Mouse (Mus musculus): Measurements from ENCODE around the gene Nod1. TPM values are rescaled to one million over a fixed set of nuclear protein-coding genes. Genes with fewer than 3 reads are reported as not detected.

Gene Nod1
- polyA plus RNA-seq, 1 experiment from 2014 or later: 2.1 TPM

GRCm38 (mm10) chr6:54926899-54927298 is 45.5 kb downstream of the Nod1 start:
- Histone ChIP-seq H3K4me1 (ENCODE audit: control insufficient read depth, insufficient read depth, low read length) (no peaks in the 10 kb centered on the region), H3K9ac (ENCODE audit: low read length) (no peak overlapping the region), H3K4me2 (no peak overlapping the region), H3K27me3 (ENCODE audit: control insufficient read depth, insufficient read depth, low read length) (no peaks in the 10 kb centered on the region), H3K4me3 (ENCODE audit: low read depth, low read length) (no peak overlapping the region), H3K36me3 (ENCODE audit: control insufficient read depth, insufficient read depth, low read length) (no peaks in the 10 kb centered on the region), H3K9me3 (ENCODE audit: control insufficient read depth, low read length) (no peaks in the 10 kb centered on the region), H3K27ac (ENCODE audit: low read depth, low read length) (no peak overlapping the region)
- no peak for ATAC-seq (ENCODE audit: low FRiP score)
- no peak for DNase-seq (ENCODE audit: low spot score, missing footprints)
- WGBS: 74% methylated on average over 2 of the region's 2 CpGs

DNA sequence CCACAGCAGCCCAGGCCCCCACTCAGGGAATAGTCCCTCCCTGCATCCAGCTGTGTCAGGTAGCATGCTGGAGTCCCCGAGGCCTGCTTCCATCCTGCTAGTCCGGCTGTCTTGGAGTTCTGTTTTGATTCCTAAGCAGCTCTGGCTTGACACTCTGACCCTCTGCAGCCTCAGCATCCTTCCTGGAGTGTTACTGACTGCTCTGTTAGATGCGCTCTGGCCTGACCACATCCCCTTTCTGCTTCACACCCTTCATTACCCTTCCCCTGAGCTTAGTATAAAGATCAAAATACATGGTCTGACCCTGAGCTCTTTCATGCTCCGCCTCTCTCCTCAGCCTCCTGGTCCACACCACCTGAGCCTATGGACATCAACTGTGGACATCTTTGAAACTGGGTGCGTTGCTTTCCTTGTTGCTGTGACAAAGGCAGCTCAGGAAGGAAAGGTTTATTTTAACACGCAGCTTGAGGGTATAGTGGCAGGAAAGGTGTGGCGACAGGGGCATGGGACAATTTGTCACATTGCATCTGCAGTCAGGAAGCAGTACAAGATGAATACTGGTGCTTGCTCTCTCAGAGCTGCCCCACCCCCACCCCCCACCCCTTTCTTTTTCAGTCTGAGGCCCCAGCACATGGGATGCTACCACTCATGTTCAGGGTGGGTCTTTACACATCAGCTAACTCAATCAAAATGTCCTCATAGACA is 46.5 kb downstream of the Nod1 start:
- Histone ChIP-seq H3K4me1 (ENCODE audit: control insufficient read depth, insufficient read depth, low read length) (no peaks in the 10 kb centered on the region), H3K9me3 (ENCODE audit: control insufficient read depth, low read length) (no peaks in the 10 kb centered on the region), H3K9ac (ENCODE audit: low read length) (no peak overlapping the region), H3K36me3 (ENCODE audit: control insufficient read depth, insufficient read depth, low read length) (no peaks in the 10 kb centered on the region), H3K4me3 (ENCODE audit: low read depth, low read length) (no peak overlapping the region), H3K27ac (ENCODE audit: low read depth, low read length) (no peak overlapping the region), H3K27me3 (ENCODE audit: control insufficient read depth, insufficient read depth, low read length) (no peaks in the 10 kb centered on the region), H3K4me2 (no peak overlapping the region)
- no peak for DNase-seq (ENCODE audit: low spot score, missing footprints)
- no peak for ATAC-seq (ENCODE audit: low FRiP score)
- 68% methylated on average over 7 of the region's 7 CpGs for WGBS

DNA sequence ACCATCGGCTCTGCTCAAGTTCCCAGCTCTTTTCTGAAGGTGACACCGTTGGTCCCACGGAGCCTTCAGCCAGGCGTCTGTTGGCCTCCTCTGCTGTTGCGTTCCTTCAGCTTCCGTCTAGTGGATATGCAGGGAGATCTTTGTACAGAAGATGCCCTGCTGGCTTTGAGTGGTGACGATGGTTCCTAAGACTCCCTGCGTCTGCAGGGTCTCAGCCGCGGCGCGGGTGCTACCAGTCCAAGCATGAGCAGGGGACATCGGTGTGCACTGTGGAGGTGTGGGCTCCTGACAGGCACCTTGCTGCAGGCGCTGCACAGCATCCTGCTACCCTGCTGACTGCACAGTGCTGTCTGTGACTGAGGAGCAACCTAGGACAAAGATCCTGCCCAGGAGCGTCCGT is 47.9 kb downstream of the Nod1 start:
- no peak overlapping the region for H3K4me2 ChIP-seq
- 94% methylated on average over 16 of the region's 16 CpGs for WGBS
- no peaks in the 10 kb centered on the region for H3K4me1 ChIP-seq (ENCODE audit: control insufficient read depth, insufficient read depth, low read length)

GRCm38 (mm10) chr6:54918521-54918920 is 53.9 kb downstream of the Nod1 start:
- no peaks in the 10 kb centered on the region for H3K4me1 ChIP-seq (ENCODE audit: control insufficient read depth, insufficient read depth, low read length)
- H3K27ac ChIP-seq (ENCODE audit: low read depth, low read length): no peak overlapping the region
- 92% methylated on average over 5 of the region's 5 CpGs for WGBS
- no peak for DNase-seq (ENCODE audit: low spot score, missing footprints)
- no peak overlapping the region for H3K4me3 ChIP-seq (ENCODE audit: low read depth, low read length)
- H3K9me3 ChIP-seq (ENCODE audit: control insufficient read depth, low read length): no peaks in the 10 kb centered on the region
- no peaks in the 10 kb centered on the region for H3K27me3 ChIP-seq (ENCODE audit: control insufficient read depth, insufficient read depth, low read length)
- no peak for ATAC-seq (ENCODE audit: low FRiP score)
- no peak overlapping the region for H3K4me2 ChIP-seq
- no peaks in the 10 kb centered on the region for H3K36me3 ChIP-seq (ENCODE audit: control insufficient read depth, insufficient read depth, low read length)
- H3K9ac ChIP-seq (ENCODE audit: low read length): no peak overlapping the region

More for the DNA sequence above, 47.9 kb downstream of the Nod1 start:
- no peak overlapping the region for H3K27ac ChIP-seq (ENCODE audit: low read depth, low read length)
- ATAC-seq (ENCODE audit: low FRiP score) (no peak), DNase-seq (ENCODE audit: low spot score, missing footprints) (no peak)
- no peaks in the 10 kb centered on the region for H3K9me3 ChIP-seq (ENCODE audit: control insufficient read depth, low read length)
- H3K4me3 ChIP-seq (ENCODE audit: low read depth, low read length): no peak overlapping the region
- no peaks in the 10 kb centered on the region for H3K27me3 ChIP-seq (ENCODE audit: control insufficient read depth, insufficient read depth, low read length)
- no peaks in the 10 kb centered on the region for H3K36me3 ChIP-seq (ENCODE audit: control insufficient read depth, insufficient read depth, low read length)
- H3K9ac ChIP-seq (ENCODE audit: low read length): no peak overlapping the region

DNA sequence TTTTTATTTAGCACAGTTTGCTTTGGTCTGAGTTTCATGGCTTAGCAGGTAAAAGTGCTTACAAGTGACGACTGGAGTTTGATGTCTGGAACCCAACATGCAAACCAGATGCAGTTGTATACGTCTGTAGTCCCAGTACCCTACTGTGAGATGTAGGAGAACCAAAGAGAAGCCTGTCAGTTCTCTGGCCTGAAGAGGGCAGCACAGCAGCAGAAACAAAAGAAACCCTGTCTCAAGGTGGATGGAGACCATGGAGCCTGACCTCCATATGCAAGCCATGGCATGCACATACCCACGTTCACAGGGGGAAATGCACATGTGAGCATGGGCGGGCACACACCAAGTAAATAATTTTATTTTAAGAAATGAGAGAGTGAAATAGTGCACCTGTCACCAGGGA is 54.9 kb downstream of the Nod1 start:
- Histone ChIP-seq H3K36me3 (ENCODE audit: control insufficient read depth, insufficient read depth, low read length) (no peaks in the 10 kb centered on the region), H3K9ac (ENCODE audit: low read length) (no peak overlapping the region), H3K27me3 (ENCODE audit: control insufficient read depth, insufficient read depth, low read length) (no peaks in the 10 kb centered on the region), H3K4me2 (no peak overlapping the region), H3K4me3 (ENCODE audit: low read depth, low read length) (no peak overlapping the region), H3K4me1 (ENCODE audit: control insufficient read depth, insufficient read depth, low read length) (no peaks in the 10 kb centered on the region), H3K27ac (ENCODE audit: low read depth, low read length) (no peak overlapping the region), H3K9me3 (ENCODE audit: control insufficient read depth, low read length) (no peaks in the 10 kb centered on the region)
- DNase-seq (ENCODE audit: low spot score, missing footprints) (no peak), ATAC-seq (ENCODE audit: low FRiP score) (no peak)
- 48% methylated on average over 4 of the region's 4 CpGs for WGBS

- no peaks in the 10 kb centered on the region for H3K4me1 ChIP-seq (ENCODE audit: control insufficient read depth, insufficient read depth, low read length)
- H3K27me3 ChIP-seq (ENCODE audit: control insufficient read depth, insufficient read depth, low read length): no peaks in the 10 kb centered on the region
- DNase-seq (ENCODE audit: low spot score, missing footprints) (no peak), ATAC-seq (ENCODE audit: low FRiP score) (no peak)
- H3K9ac ChIP-seq (ENCODE audit: low read length): no peak overlapping the region
- no peak overlapping the region for H3K27ac ChIP-seq (ENCODE audit: low read depth, low read length)
- 75% methylated on average over 4 of the region's 4 CpGs for WGBS
- no peaks in the 10 kb centered on the region for H3K9me3 ChIP-seq (ENCODE audit: control insufficient read depth, low read length)
- no peak overlapping the region for H3K4me3 ChIP-seq (ENCODE audit: low read depth, low read length)
- no peak overlapping the region for H3K4me2 ChIP-seq
- no peaks in the 10 kb centered on the region for H3K36me3 ChIP-seq (ENCODE audit: control insufficient read depth, insufficient read depth, low read length)
These were observed 55.5 kb downstream of the Nod1 start for GRCm38 (mm10) chr6:54916941-54917340.

- ATAC-seq (ENCODE audit: low FRiP score): no peak
- H3K4me3 ChIP-seq (ENCODE audit: low read depth, low read length): no peak overlapping the region
- 77% methylated on average over 4 of the region's 4 CpGs for WGBS
These were observed 56.2 kb downstream of the Nod1 start for GRCm38 (mm10) chr6:54916163-54916562.

GRCm38 (mm10) chr6:54914977-54915376 is 57.4 kb downstream of the Nod1 start:
- no peaks in the 10 kb centered on the region for H3K9me3 ChIP-seq (ENCODE audit: control insufficient read depth, low read length)
- ATAC-seq (ENCODE audit: low FRiP score): no peak
- H3K36me3 ChIP-seq (ENCODE audit: control insufficient read depth, insufficient read depth, low read length): no peaks in the 10 kb centered on the region
- no peak overlapping the region for H3K4me2 ChIP-seq
- no peak overlapping the region for H3K27ac ChIP-seq (ENCODE audit: low read depth, low read length)
- DNase-seq (ENCODE audit: low spot score, missing footprints): no peak
- no peak overlapping the region for H3K4me3 ChIP-seq (ENCODE audit: low read depth, low read length)
- WGBS: 89% methylated on average over 4 of the region's 4 CpGs
- no peaks in the 10 kb centered on the region for H3K4me1 ChIP-seq (ENCODE audit: control insufficient read depth, insufficient read depth, low read length)
- H3K27me3 ChIP-seq (ENCODE audit: control insufficient read depth, insufficient read depth, low read length): no peaks in the 10 kb centered on the region
- H3K9ac ChIP-seq (ENCODE audit: low read length): no peak overlapping the region

More at GRCm38 (mm10) chr6:54916163-54916562, 56.2 kb downstream of the Nod1 start:
- Histone ChIP-seq H3K27ac (ENCODE audit: low read depth, low read length) (no peak overlapping the region), H3K9ac (ENCODE audit: low read length) (no peak overlapping the region), H3K27me3 (ENCODE audit: control insufficient read depth, insufficient read depth, low read length) (no peaks in the 10 kb centered on the region), H3K4me2 (no peak overlapping the region), H3K36me3 (ENCODE audit: control insufficient read depth, insufficient read depth, low read length) (no peaks in the 10 kb centered on the region), H3K4me1 (ENCODE audit: control insufficient read depth, insufficient read depth, low read length) (no peaks in the 10 kb centered on the region), H3K9me3 (ENCODE audit: control insufficient read depth, low read length) (no peaks in the 10 kb centered on the region)
- DNase-seq (ENCODE audit: low spot score, missing footprints): no peak

- Histone ChIP-seq H3K4me1 (ENCODE audit: control insufficient read depth, insufficient read depth, low read length) (no peaks in the 10 kb centered on the region), H3K9me3 (ENCODE audit: control insufficient read depth, low read length) (no peaks in the 10 kb centered on the region), H3K36me3 (ENCODE audit: control insufficient read depth, insufficient read depth, low read length) (no peaks in the 10 kb centered on the region), H3K27me3 (ENCODE audit: control insufficient read depth, insufficient read depth, low read length) (no peaks in the 10 kb centered on the region), H3K27ac (ENCODE audit: low read depth, low read length) (no peak overlapping the region), H3K4me2 (no peak overlapping the region), H3K9ac (ENCODE audit: low read length) (no peak overlapping the region), H3K4me3 (ENCODE audit: low read depth, low read length) (no peak overlapping the region)
- 90% methylated on average over 10 of the region's 10 CpGs for WGBS
- no peak for DNase-seq (ENCODE audit: low spot score, missing footprints)
- ATAC-seq (ENCODE audit: low FRiP score): no peak
These were observed 66.1 kb downstream of the Nod1 start for GRCm38 (mm10) chr6:54906053-54907040.
